Mouse (Mus musculus) megakaryocyte, adult 5-6 weeks (primary cell): Measurements from ENCODE around the gene Tspan12. TPM values are rescaled to one million over a fixed set of nuclear protein-coding genes. Genes with fewer than 3 reads are reported as not detected.
"Not testable (repeated sequence)": the region's sequence is repeated elsewhere in the genome, so short reads cannot be mapped to it uniquely, and the experiment has no call there.

Source experiments
- ATAC-seq: 2 replicates; pipeline ENCODE4 v1.8.0; 2016; ENCODE audit warnings: mild to moderate bottlenecking, inconsistent platforms; ENCODE audit not compliant: poor library complexity, severe bottlenecking
- total RNA-seq, 2 experiments: library from RNA; stranded (forward) in 1 of 2; stranded (reverse) in 1 of 2; fragments of 153-499, 151-499 nt in 1 of 2; fragments of 221-1000, 200-1000 nt in 1 of 2; gene quantifications; 2 replicates each; pipeline versions ENCODE4 v1.2.3 to v1.2.4; 2015 to 2017

Gene Tspan12
- total RNA-seq (2015) (not detected in 2 replicates), total RNA-seq (2017) (not detected in 2 replicates)

DNA sequence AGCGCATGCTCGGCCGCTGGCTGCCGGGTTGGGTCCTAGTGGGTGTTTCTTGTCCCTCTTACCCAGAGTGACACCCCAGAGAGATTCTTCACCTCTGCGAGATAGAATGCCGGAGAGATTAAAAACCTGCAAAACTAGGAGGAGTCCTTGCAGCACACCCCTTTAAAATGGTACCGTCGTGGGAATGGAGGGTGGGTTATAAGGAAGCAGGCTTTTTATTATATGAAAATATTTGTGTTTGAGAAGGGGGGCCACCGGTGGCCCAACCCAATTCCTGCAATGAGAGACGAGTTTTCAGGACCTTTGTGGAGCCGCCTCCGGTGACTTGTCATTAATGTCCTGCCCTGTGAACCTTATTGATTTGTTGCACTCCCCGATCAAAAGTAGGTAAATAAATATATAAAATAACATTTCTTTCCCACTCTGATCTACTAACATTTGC is at the start of gene Tspan12:
Tspan12 (minus strand) TSS at position 172 of the 442 bp plus-strand sequence.
- ATAC-seq: no peak

DNA sequence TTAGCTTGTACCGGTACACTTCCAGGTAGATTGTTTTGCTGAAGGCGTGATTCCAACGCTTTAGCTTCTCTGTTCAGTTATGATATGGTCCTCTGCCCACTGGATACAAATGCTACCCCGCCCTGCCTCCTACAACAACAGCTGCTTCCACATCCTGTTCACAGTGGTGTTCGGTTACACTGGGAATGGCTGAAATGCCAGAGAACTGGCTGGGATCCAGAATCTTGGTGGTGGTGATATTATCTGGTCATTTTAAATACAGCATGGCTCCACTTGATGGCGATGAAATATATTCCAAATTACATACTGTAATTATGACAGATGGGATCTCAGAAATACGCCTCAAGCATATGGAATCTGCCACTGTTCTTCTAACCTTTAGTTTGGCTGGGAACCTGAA is 42.1 kb upstream of the Tspan12 start:
- no peak for ATAC-seq

DNA sequence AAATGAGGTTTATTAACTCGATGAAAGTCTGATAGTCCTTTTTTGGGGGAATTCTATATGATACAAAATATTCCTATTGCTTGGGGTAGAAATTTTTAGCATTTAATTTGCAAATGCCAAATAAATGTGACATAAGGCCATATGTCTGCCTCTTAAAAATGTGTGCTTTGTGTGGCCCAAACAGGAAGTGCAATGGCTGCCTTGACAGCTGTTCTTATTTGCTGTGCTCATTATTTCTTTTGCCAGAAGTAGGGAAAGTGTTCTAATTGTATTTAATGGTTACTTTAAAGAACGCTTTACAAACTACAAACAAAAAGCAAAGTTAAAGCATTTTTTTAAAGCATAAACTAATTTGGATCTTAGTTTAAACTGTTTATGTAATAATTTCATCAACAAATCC is 36.8 kb upstream of the Tspan12 start:
- no peak for ATAC-seq

DNA sequence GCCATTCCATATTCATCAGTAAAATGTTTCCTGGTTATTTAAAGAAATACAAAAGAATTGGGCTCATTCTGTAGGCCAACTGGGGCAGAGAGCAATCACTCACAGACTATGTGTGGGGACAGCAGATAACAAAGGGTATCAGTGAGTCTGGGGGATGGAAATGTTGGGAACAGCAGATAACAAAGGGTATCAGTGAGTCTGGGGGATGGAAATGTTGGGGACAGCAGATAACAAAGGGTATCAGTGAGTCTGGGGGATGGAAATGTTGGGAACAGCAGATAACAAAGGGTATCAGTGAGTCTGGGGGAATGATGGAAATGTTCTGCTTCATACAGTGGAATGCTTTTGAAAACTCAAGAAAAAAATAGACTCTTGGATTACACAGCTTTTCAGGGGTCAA is 35.7 kb upstream of the Tspan12 start:
- not testable (repeated sequence) for ATAC-seq

DNA sequence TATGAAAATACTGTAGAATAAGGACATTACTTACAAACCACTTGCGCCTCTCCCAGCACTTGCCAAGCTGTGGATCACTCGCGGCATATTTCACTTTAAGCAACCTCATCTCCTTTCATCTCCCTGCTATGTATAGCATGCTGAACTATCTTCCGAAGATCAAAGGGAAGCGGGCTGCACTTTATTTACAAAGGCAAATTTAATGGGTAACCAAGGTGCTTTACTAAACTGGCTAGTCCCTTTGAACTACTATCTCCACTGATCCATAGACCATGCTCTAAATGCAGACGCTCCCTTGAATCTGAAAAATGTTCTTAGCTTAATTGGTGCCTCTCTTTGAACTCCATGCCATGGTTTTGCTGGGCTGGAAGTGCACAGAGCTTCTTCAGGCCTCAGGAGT is 27.2 kb upstream of the Tspan12 start:
- no peak for ATAC-seq

DNA sequence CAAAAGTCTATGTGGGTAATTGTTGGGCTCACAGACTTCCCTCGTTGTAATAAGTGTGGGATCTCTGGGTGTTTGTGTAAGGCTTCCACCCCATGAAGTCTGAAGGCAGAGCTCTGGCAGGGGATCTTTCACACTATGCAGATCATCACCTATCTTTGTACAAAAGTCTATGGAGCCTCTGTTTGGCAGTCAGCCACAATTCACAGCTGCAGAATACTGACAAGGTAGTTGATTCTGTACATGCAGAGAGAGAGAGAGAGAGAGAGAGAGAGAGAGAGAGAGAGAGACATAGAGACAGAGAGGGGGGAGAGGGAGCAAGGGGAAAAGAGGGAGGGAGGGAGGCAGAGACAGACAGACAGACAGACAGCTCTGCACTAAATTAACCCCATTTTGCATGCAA is 15.0 kb upstream of the Tspan12 start:
- no peak for ATAC-seq

DNA sequence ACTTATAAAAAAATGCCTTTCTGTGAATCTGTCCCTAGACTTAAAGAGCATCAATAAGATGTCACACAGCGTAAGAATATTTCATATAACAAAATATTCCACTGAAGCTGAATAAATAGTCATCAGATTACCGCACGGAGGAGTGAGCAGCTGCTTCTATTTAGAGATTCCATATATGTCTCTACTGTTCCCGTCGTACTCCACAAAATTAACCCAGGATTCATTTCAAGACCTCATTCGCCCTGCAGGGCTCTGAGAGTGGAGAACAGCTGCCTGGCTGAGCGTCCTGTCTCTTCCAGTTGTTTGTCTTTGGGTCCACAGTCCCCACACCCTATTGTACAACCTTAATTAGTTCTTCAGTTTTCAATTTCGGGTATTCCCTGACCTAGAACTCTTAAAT is 11.9 kb upstream of the Tspan12 start:
- no peak for ATAC-seq

DNA sequence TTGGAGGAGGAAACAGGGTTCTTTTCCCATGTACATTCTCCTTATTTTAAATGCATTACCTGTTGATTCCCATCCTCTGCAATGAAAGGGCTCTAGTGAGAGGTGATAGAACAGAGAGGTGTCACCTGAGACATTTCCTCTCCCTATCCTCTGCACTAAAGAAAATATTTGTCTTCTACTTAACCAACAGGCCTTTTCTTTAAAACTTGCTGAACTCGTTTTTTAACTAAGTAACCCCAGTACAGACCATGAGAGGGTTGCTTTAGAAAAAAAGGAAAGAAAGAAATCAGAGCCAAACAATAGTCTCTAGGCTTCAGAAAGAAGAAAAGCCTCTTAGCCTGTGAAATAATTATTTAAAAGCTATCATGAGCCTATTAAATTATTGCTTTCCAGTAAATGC is 11.2 kb upstream of the Tspan12 start:
- ATAC-seq: no peak

DNA sequence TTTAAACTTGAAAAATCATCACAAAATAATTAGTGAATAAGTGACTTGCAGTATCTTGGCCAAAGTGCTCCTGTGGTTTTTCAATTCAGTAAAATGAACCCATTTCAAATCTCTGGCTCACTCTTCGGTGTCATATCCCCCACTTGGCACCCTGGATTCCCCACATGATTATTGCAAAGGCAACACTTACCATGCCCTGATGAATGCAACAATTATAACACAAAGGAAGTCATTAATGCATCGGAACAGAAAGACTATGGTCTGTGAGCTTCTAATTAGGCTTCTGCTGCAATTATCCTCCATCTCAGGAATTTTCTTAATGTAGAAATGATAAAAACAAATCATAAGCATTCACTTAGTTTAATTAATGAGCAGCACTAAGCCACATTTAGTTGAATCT is 9.0 kb upstream of the Tspan12 start:
- ATAC-seq: no peak

DNA sequence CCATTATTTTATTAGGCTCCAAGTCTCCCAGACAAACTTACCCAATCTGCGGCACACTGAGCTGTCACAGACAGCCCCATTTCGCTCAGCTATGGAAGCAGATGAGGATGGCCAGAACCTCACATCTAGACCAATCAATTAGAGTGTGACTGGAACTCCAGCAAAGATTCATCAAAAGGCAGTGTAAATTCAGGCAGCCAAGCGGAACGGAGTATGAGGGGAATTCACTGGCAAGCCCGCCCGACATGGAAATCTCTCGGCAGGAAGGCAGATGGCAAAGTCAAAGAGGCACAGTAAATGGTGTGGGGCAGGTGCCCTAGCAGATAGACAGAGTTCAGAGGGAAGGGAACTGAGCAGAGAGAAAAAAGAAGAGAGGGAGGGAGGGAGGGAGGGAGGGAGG is 5.5 kb upstream of the Tspan12 start:
- ATAC-seq: no peak

DNA sequence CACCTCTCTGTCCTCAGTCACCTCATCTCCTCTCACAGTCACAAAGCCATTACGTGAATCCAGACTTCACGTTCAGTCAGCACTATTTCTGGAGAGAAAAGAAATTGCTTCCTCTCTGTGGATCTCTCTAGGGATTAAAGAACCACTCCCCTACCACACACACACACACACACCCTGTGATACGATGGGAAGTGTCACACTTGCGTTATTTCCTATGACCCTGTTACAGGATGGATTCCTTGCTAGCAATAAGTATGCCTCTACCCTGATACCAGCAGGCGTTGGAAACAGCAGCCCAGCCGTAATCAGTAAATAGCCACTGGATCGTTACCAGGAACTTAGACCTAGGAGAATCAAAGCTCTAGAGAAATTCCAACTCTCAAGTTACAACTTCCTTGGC is 3.6 kb upstream of the Tspan12 start:
- no peak for ATAC-seq

DNA sequence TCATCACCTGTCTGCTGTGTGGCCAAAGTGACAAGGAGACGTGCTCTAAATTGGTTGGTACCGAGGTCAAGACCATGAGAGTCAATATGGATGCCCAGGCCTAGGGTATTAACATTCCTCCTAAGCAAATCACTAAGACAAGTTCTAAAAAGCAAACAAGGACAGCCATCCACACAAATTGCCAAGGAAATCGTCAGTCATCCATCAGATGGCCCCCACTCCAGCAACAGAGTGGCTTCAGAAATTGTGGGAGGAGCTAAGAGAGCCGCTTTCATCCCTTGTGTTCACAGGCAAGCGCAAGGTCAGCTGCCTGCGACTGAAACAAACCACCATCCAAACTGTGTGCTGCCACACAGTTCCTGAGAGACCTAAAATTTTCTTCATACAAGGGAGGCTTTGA is 1.0 kb upstream of the Tspan12 start:
- no peak for ATAC-seq

DNA sequence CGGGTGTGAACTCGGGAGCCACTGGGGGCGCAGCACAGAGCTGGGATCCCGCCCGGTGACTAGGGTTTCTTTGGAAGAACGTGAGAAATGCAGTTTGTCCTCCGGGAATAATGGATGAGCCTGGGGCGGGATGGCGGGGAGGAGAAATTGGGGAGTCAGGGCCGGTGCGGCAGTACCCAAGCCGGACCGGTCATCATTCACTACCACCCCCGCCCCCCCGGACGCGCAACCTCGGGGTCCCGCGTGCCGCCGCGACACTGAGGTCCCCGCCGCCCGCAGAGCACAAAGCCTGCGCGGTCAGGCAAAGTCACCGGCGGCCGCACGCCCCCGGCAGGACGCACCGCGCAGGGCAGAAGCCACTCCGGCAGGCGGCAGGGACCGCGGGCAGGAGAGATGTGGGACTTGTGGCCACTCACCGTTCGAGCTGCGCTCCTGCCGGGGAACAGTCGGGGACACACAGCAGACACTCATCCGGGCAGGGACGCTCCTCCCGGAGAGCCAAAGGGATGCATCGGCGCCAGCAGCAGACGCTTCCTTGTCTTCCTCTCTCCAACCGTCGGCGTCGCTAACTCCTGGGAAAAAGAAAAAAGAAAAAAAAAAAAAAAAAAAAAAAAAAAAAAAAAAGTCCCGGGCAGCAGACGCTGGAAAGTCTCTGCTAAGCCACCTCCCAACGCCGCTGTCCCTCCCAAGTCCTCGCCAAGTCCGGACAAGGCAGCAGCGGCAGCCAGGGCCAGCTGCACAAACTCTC is 545 bp downstream of the Tspan12 start:
- ATAC-seq: no peak

DNA sequence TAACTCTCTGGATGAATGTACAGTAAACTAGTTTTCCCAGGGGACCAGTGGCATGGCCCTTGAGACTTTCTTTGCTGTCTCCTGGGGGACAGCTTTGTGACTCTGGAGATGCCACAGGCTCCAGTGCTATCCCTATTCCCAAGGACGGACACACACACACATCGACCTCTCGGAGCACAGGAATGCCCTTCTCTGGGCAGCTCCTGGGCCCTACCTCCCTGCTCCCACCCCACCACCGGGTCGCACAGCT is 1.0 kb downstream of the Tspan12 start:
- no peak for ATAC-seq

DNA sequence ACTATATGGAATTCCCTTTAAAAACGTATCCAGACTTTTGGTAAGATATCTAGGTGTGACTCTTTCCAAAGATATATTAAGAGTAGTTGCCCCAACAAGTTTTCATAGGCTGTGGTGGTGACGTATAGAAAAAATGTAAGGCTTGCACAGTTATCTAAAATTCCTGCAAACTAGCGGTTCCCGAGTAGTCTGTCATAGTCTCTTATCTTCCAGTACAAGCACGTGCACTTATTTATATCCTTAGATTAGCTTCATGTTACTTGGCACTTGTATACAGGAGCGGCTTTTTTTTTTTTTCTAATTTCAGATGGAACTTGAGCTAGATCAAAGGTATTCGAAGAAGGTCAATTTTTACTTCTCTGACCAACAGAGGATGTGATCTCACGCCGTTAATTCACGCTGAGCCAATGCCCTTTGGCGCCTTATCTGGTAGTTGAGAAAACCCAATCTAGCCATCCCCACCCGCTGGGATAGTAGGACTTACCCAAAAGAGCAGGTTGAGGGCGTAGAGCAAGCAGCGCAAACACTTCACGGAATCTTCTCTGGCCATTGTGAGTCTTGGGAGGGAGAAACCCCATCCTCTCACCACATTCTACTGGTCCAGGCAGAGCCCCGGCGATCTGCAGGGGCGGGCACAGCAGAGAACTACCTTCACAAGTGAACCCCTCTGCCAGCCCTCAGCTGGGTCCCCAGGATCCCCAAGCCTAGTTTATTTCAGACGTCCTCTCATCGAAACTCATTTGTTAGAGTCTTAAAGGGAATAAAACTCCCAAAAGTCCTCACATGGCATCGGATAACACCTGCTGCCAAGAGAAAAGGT is 1.6 kb downstream of the Tspan12 start:
- ATAC-seq: no peak

DNA sequence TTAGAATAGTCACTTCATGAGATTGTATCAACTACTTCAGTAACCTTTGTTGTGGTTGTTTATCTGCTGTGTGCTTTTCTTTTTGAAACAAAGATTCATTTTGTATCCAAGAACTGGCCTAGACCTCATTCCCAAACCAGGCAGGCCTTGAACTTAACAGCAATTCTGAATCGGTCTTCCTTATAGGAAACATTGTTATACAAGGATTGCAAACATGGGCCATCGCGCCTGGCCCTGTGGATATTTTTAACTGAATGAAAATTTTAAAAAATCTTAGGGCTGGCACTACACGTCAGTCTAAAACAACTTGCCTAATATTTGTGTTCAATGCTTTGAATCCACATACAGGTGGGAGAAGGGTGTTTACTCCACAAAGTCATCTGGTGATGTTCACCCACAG is 3.5 kb downstream of the Tspan12 start:
- no peak for ATAC-seq

DNA sequence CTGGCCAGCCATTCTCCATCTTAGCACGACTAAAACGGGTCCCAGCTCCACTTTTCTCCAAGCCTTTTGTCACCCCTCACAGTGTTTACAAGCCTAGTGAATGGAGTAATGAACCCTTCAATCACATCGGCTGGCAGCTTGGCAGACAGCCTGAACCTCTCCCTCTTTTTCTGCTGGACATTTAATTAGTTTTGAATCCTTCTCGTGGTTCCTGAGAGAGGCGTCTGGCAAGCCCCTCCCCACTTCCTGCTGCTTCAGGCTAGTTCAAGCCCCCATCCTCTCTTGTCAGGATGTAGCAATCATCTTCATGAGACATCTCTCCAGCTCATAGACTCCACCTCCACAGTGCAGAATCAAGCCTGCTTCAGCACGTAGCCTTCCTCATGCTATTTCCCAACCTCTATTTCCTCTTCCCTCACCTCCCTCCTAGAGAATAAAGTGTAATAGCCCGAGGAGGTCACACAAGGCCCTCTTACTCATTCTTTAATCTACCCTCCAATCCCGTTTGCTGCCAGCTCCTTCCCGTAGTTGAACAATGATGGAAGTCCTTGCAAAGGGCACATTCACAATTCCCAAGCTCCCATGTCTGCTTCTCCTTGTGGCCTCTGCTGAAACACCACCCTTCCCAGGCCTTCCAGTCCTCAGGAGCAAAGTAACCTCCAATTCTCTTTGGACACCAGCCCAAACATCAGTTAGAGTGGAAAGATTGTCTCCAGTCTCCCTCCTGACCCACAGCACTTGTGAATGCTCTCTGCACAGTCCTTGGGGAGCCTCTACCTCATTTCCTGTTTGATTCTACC is 12.1 kb downstream of the Tspan12 start:
- no peak for ATAC-seq

DNA sequence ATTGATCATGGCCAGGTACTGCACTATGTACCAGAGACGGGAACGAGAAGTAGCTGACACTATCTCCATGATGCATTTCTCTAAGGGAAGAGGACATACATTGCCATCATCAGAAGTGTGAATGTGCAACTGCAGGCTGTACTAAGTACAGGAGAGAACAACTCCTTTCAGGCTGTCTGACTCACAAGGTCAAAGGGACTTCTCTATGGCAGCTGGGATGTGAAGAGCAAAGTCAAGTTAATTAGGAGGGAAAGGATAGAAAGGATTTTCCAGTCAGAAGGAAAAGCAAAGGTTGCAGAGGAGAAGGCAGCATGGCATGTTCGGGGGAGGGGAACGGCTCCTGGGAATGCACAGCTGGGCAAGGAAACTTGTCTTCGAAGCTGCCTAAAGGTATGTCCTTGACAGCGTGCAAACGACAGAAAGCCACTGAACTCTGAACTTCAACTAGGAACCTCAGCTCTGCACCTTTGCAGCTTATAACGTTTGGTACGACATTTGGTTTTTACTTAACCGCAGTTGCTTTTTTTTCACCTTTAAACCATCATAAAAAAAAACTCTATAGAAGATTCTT is 13.0 kb downstream of the Tspan12 start:
- ATAC-seq: no peak

DNA sequence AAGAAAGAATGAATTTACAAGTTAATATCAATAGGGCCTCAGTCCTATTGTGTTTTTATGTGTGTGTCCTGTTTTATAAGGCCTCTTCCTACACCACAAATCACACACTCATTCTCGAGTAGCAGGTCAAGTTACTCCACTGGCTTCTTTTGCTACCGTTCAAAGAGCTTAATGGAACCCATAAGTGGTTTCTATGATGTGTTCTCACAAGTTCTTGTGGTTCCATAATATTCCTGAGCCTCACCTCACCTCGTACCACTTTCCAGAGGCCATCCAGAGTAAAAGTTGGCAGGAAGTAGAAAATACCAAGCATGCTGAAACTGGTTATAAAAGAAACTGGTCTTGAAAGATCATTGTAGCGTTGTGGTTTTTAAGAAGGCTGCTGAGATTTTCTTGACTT is 18.8 kb downstream of the Tspan12 start:
- ATAC-seq: no peak

DNA sequence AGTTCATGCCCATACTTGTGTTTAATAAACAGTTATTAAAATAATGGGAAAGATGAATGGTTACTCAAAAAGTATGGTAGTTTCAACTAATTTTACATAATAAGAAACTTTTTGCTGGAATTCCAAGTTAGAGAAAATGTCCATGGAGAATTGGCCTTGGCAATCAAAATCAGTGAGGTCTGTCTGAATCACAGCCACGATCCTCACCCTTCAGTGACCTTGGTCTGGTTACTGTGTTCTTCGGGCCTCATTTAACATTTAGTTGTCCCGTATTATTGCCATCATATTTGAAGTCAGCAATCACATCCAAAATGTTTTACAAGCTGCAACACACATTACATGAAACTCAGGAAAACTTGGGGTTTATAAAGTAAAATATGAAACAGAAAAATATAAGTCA is 20.4 kb downstream of the Tspan12 start:
- no peak for ATAC-seq

DNA sequence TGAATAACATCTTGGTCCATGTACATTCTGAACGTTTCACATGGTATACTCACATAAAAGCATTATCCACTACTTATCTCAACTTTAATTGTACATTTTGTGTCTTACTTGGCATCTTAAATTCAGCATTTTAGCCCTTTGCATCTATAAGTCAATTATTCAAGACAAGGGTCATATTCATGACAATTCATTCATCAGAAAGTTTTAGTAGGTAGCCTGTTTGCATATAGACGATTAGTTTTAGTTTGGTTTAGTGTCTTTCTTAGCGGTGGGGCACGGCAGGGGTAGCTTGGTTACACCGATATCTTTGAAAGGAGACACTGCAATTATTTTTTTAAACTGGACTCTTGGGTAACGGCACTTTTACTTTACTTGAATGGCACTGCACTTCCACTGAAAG is 21.4 kb downstream of the Tspan12 start:
- ATAC-seq: no peak
